Comparison of ENCODE assay signal across 8 mouse cellular contexts in genomic region chr2:45105922-45106851, GRCm38 (mm10). TPM values are rescaled to one million over a fixed set of nuclear protein-coding genes. Genes with fewer than 3 reads are reported as not detected.
A peak's percentile ranks its signal among the peaks of the same experiment; 100 is the strongest.
DNase-seq lines count a peak whose midpoint lies in the region; ATAC-seq lines count a peak whose summit lies in the region.

No protein-coding gene starts in this region.

- DNase-seq in heart, embryonic 10.5 days (ENCODE audit: low spot score), result no peak
- DNase-seq in heart, postnatal 36 days, result no peak
- peak; percentile 75 for DNase-seq in Muller cell, postnatal 12 days (ENCODE audit: inconsistent ontology term)
- DNase-seq in thymus, adult 18-20 months, result no peak
- DNase-seq in right cerebral cortex, postnatal 25 days, result no peak
- DNase-seq in embryo, embryonic 11 days, result no peak

- no peaks in the 10 kb centered on the region for H3K9me3 ChIP-seq in heart, embryonic 10.5 days
- H3K9me3 ChIP-seq in forebrain, embryonic 15.5 days, result no peaks in the 10 kb centered on the region
- no peaks in the 10 kb centered on the region for H3K9me3 ChIP-seq in liver, embryonic 16.5 days (replicated peaks; ENCODE audit: control insufficient read depth, low read length)

- ATAC-seq in forebrain, embryonic 15.5 days (replicated peaks), result no peak
- ATAC-seq in liver, embryonic 16.5 days (ENCODE audit: low read depth), result no peak

- intact Hi-C loops in heart, postnatal 36 days (cut with DNase I), result loop anchor here (5.0 kb wide), 2 partner anchors 84 to 119 kb away; no protein-coding TSS in a partner anchor

- peak overlapping the region; percentile 53 for H3K9ac ChIP-seq in forebrain, embryonic 15.5 days (replicated peaks)
- H3K9ac ChIP-seq in liver, embryonic 16.5 days (ENCODE audit: low read depth, low read length), result no peak overlapping the region

- H3K4me3 ChIP-seq in heart, embryonic 10.5 days, result peak overlapping the region; percentile 18; the same call in 1 of the 2 replicates
- H3K4me3 ChIP-seq in forebrain, embryonic 15.5 days, result peak overlapping the region; percentile 26
- no peak overlapping the region for H3K4me3 ChIP-seq in liver, embryonic 16.5 days (ENCODE audit: low read depth, low read length)

- peak overlapping the region; percentile 72 for H3K27ac ChIP-seq in heart, embryonic 10.5 days
- peak overlapping the region; percentile 81 for H3K27ac ChIP-seq in forebrain, embryonic 15.5 days (replicated peaks)
- H3K27ac ChIP-seq in liver, embryonic 16.5 days (ENCODE audit: low read length), result peak overlapping the region; percentile 8

- 33% methylated on average over 7 of the region's 7 CpGs for WGBS in heart, embryonic 10.5 days
- 38% methylated on average over 7 of the region's 7 CpGs for WGBS in forebrain, embryonic 15.5 days
- WGBS in liver, embryonic 16.5 days (ENCODE audit: insufficient replicate concordance), result 41% methylated on average over 7 of the region's 7 CpGs

- H3K27me3 ChIP-seq in heart, embryonic 10.5 days (ENCODE audit: insufficient read depth, poor library complexity, severe bottlenecking), result no peaks in the 10 kb centered on the region
- H3K27me3 ChIP-seq in forebrain, embryonic 15.5 days, result no peaks in the 10 kb centered on the region
- H3K27me3 ChIP-seq in liver, embryonic 16.5 days (ENCODE audit: control insufficient read depth, insufficient read depth, low read depth, low read length), result no peaks in the 10 kb centered on the region; the same call in none of the 2 replicates

- H3K36me3 ChIP-seq in heart, embryonic 10.5 days, result no peaks in the 10 kb centered on the region
- H3K36me3 ChIP-seq in forebrain, embryonic 15.5 days, result no peaks in the 10 kb centered on the region
- H3K36me3 ChIP-seq in liver, embryonic 16.5 days (ENCODE audit: control insufficient read depth, insufficient read depth), result no peaks in the 10 kb centered on the region

- peak overlapping the region; percentile 70 for H3K4me2 ChIP-seq in forebrain, embryonic 15.5 days (replicated peaks)
- peak overlapping the region; percentile 25; the same call in 1 of the 2 replicates for H3K4me2 ChIP-seq in liver, embryonic 16.5 days (ENCODE audit: low read depth, low read length)

- H3K4me1 ChIP-seq in heart, embryonic 10.5 days, result peaks cover 71% of the 10 kb centered on the region
- H3K4me1 ChIP-seq in forebrain, embryonic 15.5 days, result peaks cover 63% of the 10 kb centered on the region
- peaks cover 26% of the 10 kb centered on the region for H3K4me1 ChIP-seq in liver, embryonic 16.5 days (ENCODE audit: control insufficient read depth, low read depth, low read length)

RNA-seq across cellular contexts. Expression of gene Zeb2, which starts 11.0 kb away (rescaled TPM):
- polyA plus RNA-seq in heart, embryonic 10.5 days (2016; fragmentation: Nextera tagmentation; extraction: Ambion mirVana), result 22.8 and 25.1 TPM in 2 replicates
- total RNA-seq in heart, postnatal 36 days (2021), result 10 to 100 TPM; 53.1 to 54.2 TPM
- 106 and 119 TPM in 2 replicates for polyA plus RNA-seq in forebrain, embryonic 15.5 days (2015; fragmentation: Nextera tagmentation; extraction: Ambion mirVana)
- polyA plus RNA-seq in liver, embryonic 16.5 days (2015; fragmentation: Nextera tagmentation; extraction: Ambion mirVana), result 12.1 and 12.5 TPM in 2 replicates

Comparison
In these comparisons a context has a peak if more than half of its experiments do, and no peak if none do; other contexts are left out.
1. H3K27ac ChIP-seq: peak in every context shown above with its lines; median percentile 81 in forebrain, embryonic 15.5 days; 72 in heart, embryonic 10.5 days; 8 in liver, embryonic 16.5 days.